Mouse (Mus musculus): ENCODE measurements at regions not wholly inside any gene's neighbourhood (a gene's known extent, or its start where the extent isn't known, plus 50 kb on each side); places are given as distances from the start of the nearest gene placed in this dataset.

DNA sequence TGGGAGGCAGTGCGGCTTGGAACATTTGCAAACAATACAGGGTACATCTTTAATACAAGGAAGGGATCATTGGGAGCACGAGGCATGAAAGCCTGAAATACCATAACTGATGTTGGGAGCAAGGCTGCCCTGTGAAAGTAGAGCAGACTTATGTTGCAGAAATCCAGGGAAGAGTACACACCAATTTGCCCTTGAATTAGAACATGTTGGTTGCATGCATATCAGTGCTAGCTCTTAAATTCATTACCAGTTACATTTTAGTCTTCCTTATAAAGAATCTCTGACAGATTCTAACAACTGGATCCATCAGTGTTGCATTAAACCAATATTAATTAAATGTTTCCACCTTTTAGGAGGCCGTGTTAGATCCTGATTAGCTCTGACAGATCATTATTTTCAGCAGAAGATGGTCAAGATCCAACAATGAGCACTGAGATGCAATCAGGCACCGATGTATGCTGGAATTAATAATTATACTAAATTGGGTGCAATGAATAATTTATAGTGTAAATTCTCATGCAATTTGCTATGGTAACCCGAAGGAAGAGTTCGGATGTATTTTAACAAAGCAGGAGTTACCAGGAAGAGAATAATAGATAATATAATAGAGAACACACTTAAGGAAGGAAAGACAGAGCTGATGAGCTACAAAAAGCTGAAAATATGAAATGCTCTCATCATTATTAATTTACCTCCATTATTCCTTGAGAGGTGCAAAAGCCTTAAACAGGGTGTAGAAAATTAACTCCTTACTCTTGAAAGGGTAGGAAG lies 318.6 kb upstream of the Defb41 start:
- H3K27me3 ChIP-seq (ENCODE audit: control insufficient read depth in 1 of 2, insufficient read depth in 2 of 2, low read length in 2 of 2): no peaks in the 10 kb centered on the region
- no peak overlapping the region for H3K4me3 ChIP-seq (ENCODE audit: control insufficient read depth in 1 of 2, insufficient read depth in 1 of 2, low read depth in 2 of 2, low read length in 2 of 2)
- no peak overlapping the region for H3K27ac ChIP-seq (ENCODE audit: control insufficient read depth, low read depth, low read length)

DNA sequence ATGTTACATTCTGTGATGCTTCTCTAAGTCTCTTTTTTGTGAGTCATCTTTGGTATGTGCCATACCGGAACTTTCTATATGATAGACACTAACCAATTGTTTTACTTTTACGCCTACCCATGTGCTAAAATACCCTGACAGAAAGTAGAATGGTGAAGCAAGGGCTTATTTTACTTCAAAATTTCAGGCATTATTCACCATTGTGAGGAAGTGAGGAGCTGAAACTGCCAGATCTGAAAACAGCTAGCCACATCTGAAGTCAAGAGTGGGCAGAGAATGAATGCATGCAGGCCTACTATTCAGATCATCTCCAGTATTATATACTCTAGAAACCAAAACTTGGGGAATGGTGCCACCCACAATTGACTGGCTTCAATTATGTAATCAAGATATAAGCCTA lies 313.7 kb upstream of the Defb41 start:
- Histone ChIP-seq H3K9ac (ENCODE audit: control insufficient read depth, low read depth, low read length, poor library complexity, severe bottlenecking) (no peak overlapping the region), H3K27ac (ENCODE audit: control insufficient read depth, low read depth, low read length) (no peak overlapping the region), H3K4me1 (ENCODE audit: control insufficient read depth in 1 of 2, insufficient read depth in 2 of 2, low read length in 2 of 2) (no peaks in the 10 kb centered on the region), H3K36me3 (ENCODE audit: control insufficient read depth in 1 of 2, insufficient read depth in 2 of 2, low read length in 2 of 2) (no peaks in the 10 kb centered on the region), H3K9me3 (replicated peaks; ENCODE audit: insufficient read depth, low read length) (no peaks in the 10 kb centered on the region), H3K27me3 (ENCODE audit: control insufficient read depth in 1 of 2, insufficient read depth in 2 of 2, low read length in 2 of 2) (no peaks in the 10 kb centered on the region), H3K4me3 (ENCODE audit: control insufficient read depth in 1 of 2, insufficient read depth in 1 of 2, low read depth in 2 of 2, low read length in 2 of 2) (no peak overlapping the region), H3K79me2 (ENCODE audit: control insufficient read depth, insufficient read depth, low read length, poor library complexity) (no peaks in the 10 kb centered on the region)
- TF ChIP-seq KAT2A (conservative IDR thresholded peaks at IDR 0.05; ENCODE audit: low read depth, low read length) (no peak), EP300 (IDR thresholded peaks at IDR 0.05; ENCODE audit: low read depth in 1 of 2, low read length in 2 of 2) (no peak), NRF1 (IDR thresholded peaks at IDR 0.05; ENCODE audit: insufficient read depth, low read depth, low read length, poor library complexity, severe bottlenecking) (no peak), TBP (IDR thresholded peaks at IDR 0.05; ENCODE audit: low read depth, low read length) (no peak), ETS1 (IDR thresholded peaks at IDR 0.05; ENCODE audit: low read depth, low read length) (no peak), SMC3 (IDR thresholded peaks at IDR 0.05; ENCODE audit: low read depth, low read length) (no peak), UBTF (IDR thresholded peaks at IDR 0.05; ENCODE audit: borderline replicate concordance, insufficient read depth, low read depth, low read length) (no peak), JUND (IDR thresholded peaks at IDR 0.05; ENCODE audit: low read depth, low read length) (no peak), MYB (IDR thresholded peaks at IDR 0.05; ENCODE audit: low read depth, low read length) (no peak), MEF2A (IDR thresholded peaks at IDR 0.05; ENCODE audit: extremely low read depth, insufficient replicate concordance, low read depth, low read length, poor library complexity, severe bottlenecking) (no peak), BHLHE40 (IDR thresholded peaks at IDR 0.05; ENCODE audit: borderline replicate concordance, low read depth, low read length) (no peak), ZMIZ1 (IDR thresholded peaks at IDR 0.05; ENCODE audit: low read depth, low read length) (no peak), NELFE (IDR thresholded peaks at IDR 0.05; ENCODE audit: low read depth, low read length) (no peak), E2F4 (IDR thresholded peaks at IDR 0.05; ENCODE audit: borderline replicate concordance, low read depth, low read length) (no peak), MAX (IDR thresholded peaks at IDR 0.05; ENCODE audit: low read length) (no peak)
- DNase-seq (ENCODE audit: low read depth, low spot score): no peak

More for the DNA sequence above, 318.6 kb upstream of the Defb41 start:
- no peaks in the 10 kb centered on the region for H3K9me3 ChIP-seq (replicated peaks; ENCODE audit: insufficient read depth, low read length)
- H3K79me2 ChIP-seq (ENCODE audit: control insufficient read depth, insufficient read depth, low read length, poor library complexity): no peaks in the 10 kb centered on the region
- H3K9ac ChIP-seq (ENCODE audit: control insufficient read depth, low read depth, low read length, poor library complexity, severe bottlenecking): no peak overlapping the region
- no peaks in the 10 kb centered on the region for H3K36me3 ChIP-seq (ENCODE audit: control insufficient read depth in 1 of 2, insufficient read depth in 2 of 2, low read length in 2 of 2)
- TF ChIP-seq POLR2AphosphoS5 (IDR thresholded peaks at IDR 0.05; ENCODE audit: borderline replicate concordance, low read depth, low read length): no peak
- TF ChIP-seq SMC3 (IDR thresholded peaks at IDR 0.05; ENCODE audit: low read depth, low read length): no peak
- TF ChIP-seq SIN3A (IDR thresholded peaks at IDR 0.05; ENCODE audit: low read length): no peak
- TF ChIP-seq CTCF (IDR thresholded peaks at IDR 0.05 in 2 of 3, conservative IDR thresholded peaks at IDR 0.05 in 1 of 3; ENCODE audit: control insufficient read depth in 1 of 3, insufficient read depth in 1 of 3, low read depth in 2 of 3, low read length in 3 of 3, poor library complexity in 1 of 3, severe bottlenecking in 1 of 3): no peak
- no peak for TF ChIP-seq CHD2 (IDR thresholded peaks at IDR 0.05; ENCODE audit: low read length)
- no peak for TF ChIP-seq E2F4 (IDR thresholded peaks at IDR 0.05; ENCODE audit: borderline replicate concordance, low read depth, low read length)
- TF ChIP-seq GABPA (IDR thresholded peaks at IDR 0.05; ENCODE audit: low read depth, low read length): no peak
- no peak for TF ChIP-seq MYB (IDR thresholded peaks at IDR 0.05; ENCODE audit: low read depth, low read length)
- TF ChIP-seq USF1 (IDR thresholded peaks at IDR 0.05; ENCODE audit: low read depth, low read length): no peak
- no peak for TF ChIP-seq TAL1 (IDR thresholded peaks at IDR 0.05; ENCODE audit: low read length)
- TF ChIP-seq MXI1 (IDR thresholded peaks at IDR 0.05; ENCODE audit: low read depth, low read length): no peak
- TF ChIP-seq NELFE (IDR thresholded peaks at IDR 0.05; ENCODE audit: low read depth, low read length): no peak
- H3K4me1 ChIP-seq (ENCODE audit: control insufficient read depth in 1 of 2, insufficient read depth in 2 of 2, low read length in 2 of 2): no peaks in the 10 kb centered on the region
- DNase-seq (ENCODE audit: low read depth, low spot score): no peak
